Mouse (Mus musculus): ENCODE results near the gene Gm37240. TPM values are rescaled to one million over a fixed set of nuclear protein-coding genes. Genes with fewer than 3 reads are reported as not detected.

The Gm37240 gene
- total RNA-seq, 2 experiments from 2014 or later, result not detected

GRCm38 (mm10) chr3:84641391-84641790 is 1245.9 kb downstream of the Gm37240 start:
- no peak for ATAC-seq (replicated peaks; ENCODE audit: low FRiP score, poor library complexity, severe bottlenecking)

GRCm38 (mm10) chr3:84640536-84640935 is 1246.8 kb downstream of the Gm37240 start:
- no peak for ATAC-seq (replicated peaks; ENCODE audit: low FRiP score, poor library complexity, severe bottlenecking)

GRCm38 (mm10) chr3:84639767-84640500 is 1247.4 kb downstream of the Gm37240 start:
- no peak for ATAC-seq (replicated peaks; ENCODE audit: low FRiP score, poor library complexity, severe bottlenecking)

GRCm38 (mm10) chr3:84638858-84639257 is 1248.5 kb downstream of the Gm37240 start:
- ATAC-seq (replicated peaks; ENCODE audit: low FRiP score, poor library complexity, severe bottlenecking), result no peak

- ATAC-seq (replicated peaks; ENCODE audit: low FRiP score, poor library complexity, severe bottlenecking), result no peak
Measured at GRCm38 (mm10) chr3:84637890-84638578, 1249.3 kb downstream of the Gm37240 start.

- ATAC-seq (replicated peaks; ENCODE audit: low FRiP score, poor library complexity, severe bottlenecking), result no peak
Measured at GRCm38 (mm10) chr3:84637095-84637494, 1250.2 kb downstream of the Gm37240 start.

GRCm38 (mm10) chr3:84631586-84631985 is 1255.7 kb downstream of the Gm37240 start:
- ATAC-seq (replicated peaks; ENCODE audit: low FRiP score, poor library complexity, severe bottlenecking), result no peak

- ATAC-seq (replicated peaks; ENCODE audit: low FRiP score, poor library complexity, severe bottlenecking), result no peak
Measured at GRCm38 (mm10) chr3:84622026-84622425, 1265.3 kb downstream of the Gm37240 start.

GRCm38 (mm10) chr3:84619725-84620124 is 1267.6 kb downstream of the Gm37240 start:
- ATAC-seq (replicated peaks; ENCODE audit: low FRiP score, poor library complexity, severe bottlenecking), result no peak

GRCm38 (mm10) chr3:84619056-84619455 is 1268.3 kb downstream of the Gm37240 start:
- no peak for ATAC-seq (replicated peaks; ENCODE audit: low FRiP score, poor library complexity, severe bottlenecking)

- ATAC-seq (replicated peaks; ENCODE audit: low FRiP score, poor library complexity, severe bottlenecking), result no peak
Measured at GRCm38 (mm10) chr3:84618627-84619026, 1268.7 kb downstream of the Gm37240 start.

- no peak for ATAC-seq (replicated peaks; ENCODE audit: low FRiP score, poor library complexity, severe bottlenecking)
Measured at GRCm38 (mm10) chr3:84615856-84616225, 1271.5 kb downstream of the Gm37240 start.

- no peak for ATAC-seq (replicated peaks; ENCODE audit: low FRiP score, poor library complexity, severe bottlenecking)
Measured at GRCm38 (mm10) chr3:84615050-84615855, 1272.1 kb downstream of the Gm37240 start.

- ATAC-seq (replicated peaks; ENCODE audit: low FRiP score, poor library complexity, severe bottlenecking), result no peak
Measured at GRCm38 (mm10) chr3:84610183-84610710, 1277.1 kb downstream of the Gm37240 start.

GRCm38 (mm10) chr3:84603212-84603611 is 1284.1 kb downstream of the Gm37240 start:
- no peak for ATAC-seq (replicated peaks; ENCODE audit: low FRiP score, poor library complexity, severe bottlenecking)

- no peak for ATAC-seq (replicated peaks; ENCODE audit: low FRiP score, poor library complexity, severe bottlenecking)
Measured at GRCm38 (mm10) chr3:84602759-84603158, 1284.6 kb downstream of the Gm37240 start.

- no peak for ATAC-seq (replicated peaks; ENCODE audit: low FRiP score, poor library complexity, severe bottlenecking)
Measured at GRCm38 (mm10) chr3:84601870-84602495, 1285.3 kb downstream of the Gm37240 start.

GRCm38 (mm10) chr3:84598756-84599155 is 1288.6 kb downstream of the Gm37240 start:
- no peak for ATAC-seq (replicated peaks; ENCODE audit: low FRiP score, poor library complexity, severe bottlenecking)

- ATAC-seq (replicated peaks; ENCODE audit: low FRiP score, poor library complexity, severe bottlenecking), result no peak
Measured at GRCm38 (mm10) chr3:84597996-84598734, 1289.2 kb downstream of the Gm37240 start.

Data from erythroblast, adult 5-6 weeks (primary cell).